Mouse (Mus musculus) heart, postnatal 0 days (tissue): ENCODE data around the gene Lypd3. TPM values are rescaled to one million over a fixed set of nuclear protein-coding genes. Genes with fewer than 3 reads are reported as not detected.
"Not testable (repeated sequence)": the region's sequence is repeated elsewhere in the genome, so short reads cannot be mapped to it uniquely, and the experiment has no call there.

Experiments used
- ATAC-seq: fragments of 200-750 bp; cut with Nextera tagmentation; 2 replicates; pipeline ENCODE4 v1.8.0; 2017; ENCODE audit warnings: low read depth, moderate number of reproducible peaks, moderate library complexity; ENCODE audit not compliant: insufficient read depth
- DNase-seq: peaks from one replicate; pipeline ENCODE4 v3.0.0-alpha.2; 2016; ENCODE audit warnings: low spot score
- H3K27ac ChIP-seq: fragments of 300-500 bp; sonication (generic); 2 replicates; pipeline ENCODE4 v1.5.1; 2014; ENCODE audit warnings: low read depth, mild to moderate bottlenecking
- H3K27me3 ChIP-seq: fragments of 300-500 bp; sonication (generic); 2 replicates; pipeline ENCODE4 v1.6.1; 2014; ENCODE audit warnings: low read length, mixed read lengths; ENCODE audit not compliant: control insufficient read depth, insufficient read depth
- H3K36me3 ChIP-seq: fragments of 300-500 bp; sonication (generic); replicated peaks from 2 replicates; pipeline ENCODE4 v1.6.1; 2014; ENCODE audit warnings: low read length, mixed read lengths; ENCODE audit not compliant: control insufficient read depth, insufficient read depth
- H3K4me1 ChIP-seq: fragments of 300-500 bp; sonication (generic); 2 replicates; pipeline ENCODE4 v1.6.1; 2014; ENCODE audit warnings: antibody characterized with exemption; ENCODE audit not compliant: control insufficient read depth, insufficient read depth
- H3K4me2 ChIP-seq: fragments of 300-500 bp; sonication (generic); 2 replicates; pipeline ENCODE4 v1.6.1; 2014; ENCODE audit warnings: low read depth, mild to moderate bottlenecking, low read length, moderate library complexity
- H3K4me3 ChIP-seq: fragments of 300-500 bp; sonication (generic); 2 replicates; pipeline ENCODE4 v1.5.1; 2014; ENCODE audit warnings: low read depth, low read length
- H3K9ac ChIP-seq: fragments of 300-500 bp; sonication (generic); replicated peaks from 2 replicates; pipeline ENCODE4 v1.6.1; 2014; ENCODE audit warnings: low read depth, low read length, mixed read lengths
- H3K9me3 ChIP-seq: fragments of 300-500 bp; sonication (generic); replicated peaks from 2 replicates; pipeline ENCODE4 v1.6.1; 2016; ENCODE audit warnings: low read length; ENCODE audit not compliant: control insufficient read depth
- CTCF ChIP-seq: IDR thresholded peaks from 2 replicates; pipeline ENCODE4 v1.5.1; 2016; ENCODE audit warnings: antibody characterized with exemption, control low read depth, low read depth
- EP300 ChIP-seq: IDR thresholded peaks from 2 replicates; pipeline ENCODE4 v1.6.1; 2016; ENCODE audit warnings: antibody characterized with exemption, low read depth
- WGBS: fragments of 180-500 bp; shearing (Covaris S2); extraction: QIAGEN DNeasy Blood & Tissue Kit; methylation state at CpG from one replicate; pipeline ENCODE4 v1.1.7; 2014; 5-methylcytosine and 5-hydroxymethylcytosine counted together
- polyA plus RNA-seq: library from polyadenylated mRNA; unstranded; fragments of >200 nt; fragmentation: Nextera tagmentation; extraction: Ambion mirVana; gene quantifications from 2 replicates; pipeline ENCODE4 v1.2.1, GENCODE M21; 2015
- total RNA-seq: library from RNA; depleted of rRNA; stranded (reverse); fragments of >200 nt; gene quantifications from 2 replicates; pipeline ENCODE4 v1.2.3, GENCODE M21; 2014; ENCODE audit warnings: low replicate concordance; rRNA removed

The Lypd3 gene
- total and polyA plus RNA-seq, 2 experiments from 2014 or later: not detected

DNA sequence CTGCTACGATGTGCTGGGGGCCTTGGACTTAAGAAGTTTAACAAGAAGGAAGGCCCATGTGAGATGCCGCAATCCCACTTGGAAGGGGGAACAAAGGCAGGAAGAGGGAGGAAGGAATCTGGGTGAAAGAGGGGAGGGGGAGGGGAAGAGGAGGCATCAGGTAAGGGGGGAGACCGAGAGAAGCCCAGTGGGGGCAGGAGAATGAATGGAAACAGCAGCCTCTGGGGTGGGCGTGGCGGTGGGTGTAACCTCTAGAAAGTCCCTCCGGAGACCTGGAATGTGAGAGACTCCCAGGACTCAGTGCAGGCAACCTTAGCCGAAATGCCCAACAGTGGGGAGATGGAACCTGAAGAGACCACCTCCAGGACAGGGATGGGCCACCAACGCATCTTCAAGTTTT is 28.0 kb downstream of the Lypd3 start:
- WGBS: 35% methylated on average over 8 of the region's 8 CpGs
- no peaks in the 10 kb centered on the region for H3K4me1 ChIP-seq
- no peaks in the 10 kb centered on the region for H3K27me3 ChIP-seq
- no peak overlapping the region for H3K27ac ChIP-seq
- ATAC-seq: no peak
- H3K4me2 ChIP-seq: no peak overlapping the region
- no peak overlapping the region for H3K4me3 ChIP-seq
- no peak for DNase-seq
- TF ChIP-seq CTCF (no peak), EP300 (no peak)
- no peaks in the 10 kb centered on the region for H3K36me3 ChIP-seq
- no peaks in the 10 kb centered on the region for H3K9me3 ChIP-seq
- no peak overlapping the region for H3K9ac ChIP-seq

DNA sequence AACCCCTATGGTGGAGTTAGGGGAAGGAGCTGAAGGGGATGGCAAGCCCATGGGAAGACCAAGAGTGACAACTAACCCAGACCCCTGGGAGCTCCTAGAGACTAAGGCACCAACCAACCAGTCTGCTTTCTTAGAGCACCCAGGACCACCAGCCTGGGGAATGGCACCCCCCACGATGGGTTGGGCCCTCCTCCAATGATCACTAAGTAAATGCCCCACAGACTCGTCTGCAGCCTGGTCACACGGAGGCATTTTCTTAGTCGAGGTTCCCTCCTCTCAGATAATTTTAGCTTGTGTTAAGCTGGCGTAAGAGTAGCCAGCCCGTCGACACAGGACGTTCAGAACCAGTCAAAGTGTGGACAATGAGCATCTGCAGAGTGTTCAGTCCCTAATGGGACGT is 28.6 kb downstream of the Lypd3 start:
- Histone ChIP-seq H3K36me3 (no peaks in the 10 kb centered on the region), H3K27ac (no peak overlapping the region), H3K4me2 (no peak overlapping the region), H3K27me3 (no peaks in the 10 kb centered on the region), H3K4me3 (no peak overlapping the region), H3K9me3 (no peaks in the 10 kb centered on the region), H3K9ac (no peak overlapping the region), H3K4me1 (no peaks in the 10 kb centered on the region)
- WGBS: 50% methylated on average over 9 of the region's 9 CpGs
- no peak for ATAC-seq
- no peak for DNase-seq
- TF ChIP-seq CTCF (no peak), EP300 (no peak)

DNA sequence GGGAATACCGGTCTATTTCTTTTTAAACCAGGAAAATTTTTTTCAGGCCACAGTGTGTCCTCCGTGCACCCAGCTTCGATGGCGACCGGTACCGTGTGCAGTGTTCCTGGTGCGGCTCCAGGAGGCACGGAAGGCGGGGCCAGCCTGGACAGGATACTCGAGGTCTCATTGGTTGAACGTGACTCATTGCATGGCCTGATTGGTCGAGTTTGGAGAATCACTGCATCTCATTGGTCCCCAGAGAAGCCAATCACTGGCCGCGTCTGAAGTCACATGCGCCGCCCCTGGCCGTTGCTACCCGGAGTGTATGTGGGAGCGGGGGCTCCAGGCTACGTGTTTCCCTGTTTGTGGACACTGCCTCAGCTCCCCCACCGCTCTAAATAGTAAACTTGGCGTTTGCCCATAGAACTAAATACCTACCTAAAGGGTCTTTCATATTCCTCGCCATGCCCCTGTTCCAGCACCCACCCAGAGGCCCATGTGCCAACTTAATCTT is 35.6 kb downstream of the Lypd3 start:
- no peaks in the 10 kb centered on the region for H3K27me3 ChIP-seq
- ATAC-seq (no peak), DNase-seq (no peak)
- TF ChIP-seq CTCF: no peak
- no peak for TF ChIP-seq EP300
- H3K4me2 ChIP-seq: no peak overlapping the region
- H3K9ac ChIP-seq: no peak overlapping the region
- H3K9me3 ChIP-seq: no peaks in the 10 kb centered on the region
- H3K27ac ChIP-seq: no peak overlapping the region
- 85% methylated on average over 23 of the region's 23 CpGs for WGBS
- H3K36me3 ChIP-seq: no peaks in the 10 kb centered on the region
- H3K4me3 ChIP-seq: no peak overlapping the region
- H3K4me1 ChIP-seq: no peaks in the 10 kb centered on the region

DNA sequence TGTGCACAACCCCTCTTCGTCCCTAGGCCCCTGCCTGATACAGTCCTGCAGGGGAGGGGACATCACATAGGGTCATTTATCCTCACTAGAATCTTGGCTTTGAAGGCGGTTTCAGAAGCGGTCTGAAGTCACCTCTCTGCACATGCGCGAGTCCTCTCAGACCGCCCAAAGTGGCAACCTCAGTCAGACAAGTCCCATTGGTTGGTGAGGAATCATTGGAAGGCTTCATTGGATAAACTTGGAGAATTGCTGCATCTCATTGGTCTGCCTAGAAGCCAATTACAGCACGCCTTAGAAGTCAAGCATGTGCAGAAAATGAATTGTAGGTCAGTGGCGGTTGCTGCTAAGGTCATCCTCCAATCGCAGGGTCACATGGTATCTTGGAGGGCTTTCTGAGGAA is 40.2 kb downstream of the Lypd3 start, which contains the start of gene Tex101:
Gene Tex101, minus strand, starts transcription at position 101 of the 400 bp plus-strand sequence.
- no peaks in the 10 kb centered on the region for H3K27me3 ChIP-seq
- H3K36me3 ChIP-seq: no peaks in the 10 kb centered on the region
- WGBS: 75% methylated on average over 9 of the region's 9 CpGs
- H3K27ac ChIP-seq: no peak within 1 kb of the TSS
- H3K4me3 ChIP-seq: no peak within 1 kb of the TSS
- ATAC-seq: no peak
- H3K4me1 ChIP-seq: no peaks in the 10 kb centered on the region
- DNase-seq: no peak
- no peaks in the 10 kb centered on the region for H3K9me3 ChIP-seq
- H3K9ac ChIP-seq: no peak within 1 kb of the TSS
- TF ChIP-seq CTCF (no peak), EP300 (no peak)
- no peak within 1 kb of the TSS for H3K4me2 ChIP-seq

DNA sequence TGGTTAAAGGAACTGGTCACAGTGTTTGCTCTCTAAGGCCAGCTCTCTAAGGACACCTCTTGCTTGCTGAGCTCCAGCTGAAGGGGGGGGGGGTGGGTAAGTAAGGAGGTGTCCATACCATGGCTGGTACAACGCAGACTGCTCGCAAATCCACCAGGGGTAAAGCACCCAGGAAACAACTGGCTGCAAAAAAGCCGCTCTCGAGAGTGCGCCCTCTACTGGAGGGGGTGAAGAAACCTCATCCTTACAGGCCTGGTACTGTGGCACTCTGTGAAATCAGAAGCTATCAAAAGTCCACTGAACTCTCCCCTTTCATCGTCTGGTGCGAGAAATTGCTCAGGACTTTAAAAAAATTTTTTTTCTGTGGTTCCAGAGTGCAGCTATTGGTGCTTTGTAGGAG is 47.8 kb downstream of the Lypd3 start:
- not testable (repeated sequence) for DNase-seq, H3K36me3 ChIP-seq, H3K9me3 ChIP-seq, ATAC-seq, H3K4me1 ChIP-seq, H3K27ac ChIP-seq, H3K4me2 ChIP-seq, H3K4me3 ChIP-seq, H3K27me3 ChIP-seq, H3K9ac ChIP-seq
- whole genome bisulfite sequencing: 66% methylated on average over 7 of the region's 7 CpGs

DNA sequence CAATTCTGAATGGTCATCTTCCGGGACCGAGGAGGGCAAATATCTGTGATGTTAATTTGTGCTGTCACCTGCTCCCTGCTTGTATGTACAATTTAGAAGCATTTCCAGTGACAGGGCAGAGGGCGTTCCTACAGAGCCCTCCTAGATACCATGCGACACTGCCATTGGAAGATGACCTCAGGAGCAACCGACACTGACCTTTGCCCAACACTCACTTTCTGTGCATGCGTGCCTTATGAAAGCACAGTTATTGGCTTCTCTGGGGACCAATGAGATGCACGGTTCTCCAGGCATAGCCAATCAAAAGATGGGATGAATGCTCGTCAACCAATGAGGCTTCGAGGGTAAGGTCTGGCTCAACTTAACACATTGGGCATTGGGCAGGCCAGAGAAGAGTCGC is 51.2 kb downstream of the Lypd3 start:
- H3K9me3 ChIP-seq, H3K4me3 ChIP-seq, H3K4me1 ChIP-seq, H3K4me2 ChIP-seq, H3K27ac ChIP-seq, H3K27me3 ChIP-seq, ATAC-seq, H3K9ac ChIP-seq, H3K36me3 ChIP-seq, DNase-seq: not testable (repeated sequence)
- WGBS: 85% methylated on average over 10 of the region's 10 CpGs

Other genes with a start within 250 kb of the Lypd3 start
- gene Smg9, start 236.9 kb upstream of the Lypd3 start, total RNA-seq: 15.5 and 30.2 TPM in 2 replicates
- gene Smg9, start 236.9 kb upstream of the Lypd3 start, polyA plus RNA-seq: 13.1 and 13.5 TPM in 2 replicates
- gene Irgc1, start 184.3 kb upstream of the Lypd3 start, total RNA-seq: not detected in 2 replicates
- gene Irgc1, start 184.3 kb upstream of the Lypd3 start, polyA plus RNA-seq: not detected in 2 replicates
- 13.1 and 16.0 TPM in 2 replicates for gene Plaur, start 174.1 kb upstream of the Lypd3 start, total RNA-seq
- 6.1 and 6.5 TPM in 2 replicates for gene Plaur, start 174.1 kb upstream of the Lypd3 start, polyA plus RNA-seq
- 14.3 and 30.5 TPM in 2 replicates for gene Cadm4, start 154.5 kb upstream of the Lypd3 start, total RNA-seq
- gene Cadm4, start 154.5 kb upstream of the Lypd3 start, polyA plus RNA-seq: 4.1 and 4.2 TPM in 2 replicates
- 24.8 and 36.3 TPM in 2 replicates for gene Zfp428, start 129.5 kb upstream of the Lypd3 start, total RNA-seq
- 39.1 and 39.3 TPM in 2 replicates for gene Zfp428, start 129.5 kb upstream of the Lypd3 start, polyA plus RNA-seq
- gene AC161166.1, start 124.1 kb upstream of the Lypd3 start, total RNA-seq: not detected in 2 replicates
- gene AC161166.1, start 124.1 kb upstream of the Lypd3 start, polyA plus RNA-seq: 0.10 and 0.19 TPM in 2 replicates
- 22.1 and 24.5 TPM in 2 replicates for gene Irgq, start 105.9 kb upstream of the Lypd3 start, total RNA-seq
- gene Irgq, start 105.9 kb upstream of the Lypd3 start, polyA plus RNA-seq: 4.5 and 4.8 TPM in 2 replicates
- not detected in 2 replicates for gene Pinlyp, start 90.4 kb upstream of the Lypd3 start, total RNA-seq
- gene Pinlyp, start 90.4 kb upstream of the Lypd3 start, polyA plus RNA-seq: not detected in 2 replicates
- gene Xrcc1, start 90.3 kb upstream of the Lypd3 start, total RNA-seq: 30.3 and 46.1 TPM in 2 replicates
- 30.7 and 31.1 TPM in 2 replicates for gene Xrcc1, start 90.3 kb upstream of the Lypd3 start, polyA plus RNA-seq
- gene Ethe1, start 49.0 kb upstream of the Lypd3 start, total RNA-seq: 21.2 and 42.2 TPM in 2 replicates
- 21.5 and 23.1 TPM in 2 replicates for gene Ethe1, start 49.0 kb upstream of the Lypd3 start, polyA plus RNA-seq
- gene Zfp575, start 48.9 kb upstream of the Lypd3 start, total RNA-seq: 0.04 TPM in 1 of 2 replicates, not detected in the other
- gene Zfp575, start 48.9 kb upstream of the Lypd3 start, polyA plus RNA-seq: 0.58 and 0.67 TPM in 2 replicates
- gene Phldb3, start 25.8 kb upstream of the Lypd3 start, total RNA-seq: not detected in 2 replicates
- gene Phldb3, start 25.8 kb upstream of the Lypd3 start, polyA plus RNA-seq: not detected in 2 replicates
- not detected in 2 replicates for gene Tex101, start 40.1 kb downstream of the Lypd3 start, total RNA-seq
- not detected in 2 replicates for gene Tex101, start 40.1 kb downstream of the Lypd3 start, polyA plus RNA-seq
- gene BC049730, start 72.7 kb downstream of the Lypd3 start, total RNA-seq: not detected in 2 replicates
- not detected in 2 replicates for gene BC049730, start 72.7 kb downstream of the Lypd3 start, polyA plus RNA-seq
- gene Gm4763, start 90.4 kb downstream of the Lypd3 start, total RNA-seq: not detected in 2 replicates
- gene Gm4763, start 90.4 kb downstream of the Lypd3 start, polyA plus RNA-seq: not detected in 2 replicates
- gene Cd177, start 123.8 kb downstream of the Lypd3 start, total RNA-seq: 0.12 TPM in 1 of 2 replicates, not detected in the other
- 0.18 and 0.23 TPM in 2 replicates for gene Cd177, start 123.8 kb downstream of the Lypd3 start, polyA plus RNA-seq
- not detected in 2 replicates for gene Ceacam10, start 140.7 kb downstream of the Lypd3 start, total RNA-seq
- not detected in 2 replicates for gene Ceacam10, start 140.7 kb downstream of the Lypd3 start, polyA plus RNA-seq
- gene Gm9844, start 225.7 kb downstream of the Lypd3 start, total RNA-seq: 0.65 TPM in 1 of 2 replicates, not detected in the other
- gene Gm9844, start 225.7 kb downstream of the Lypd3 start, polyA plus RNA-seq: 6.7 and 9.5 TPM in 2 replicates
- not detected in 2 replicates for gene Lypd4, start 233.4 kb downstream of the Lypd3 start, total RNA-seq
- not detected in 2 replicates for gene Lypd4, start 233.4 kb downstream of the Lypd3 start, polyA plus RNA-seq
- not detected in 2 replicates for gene Dmrtc2, start 233.5 kb downstream of the Lypd3 start, total RNA-seq
- not detected in 2 replicates for gene Dmrtc2, start 233.5 kb downstream of the Lypd3 start, polyA plus RNA-seq
- gene Rps19, start 247.8 kb downstream of the Lypd3 start, total RNA-seq: 530 and 642 TPM in 2 replicates
- 980 and 1,040 TPM in 2 replicates for gene Rps19, start 247.8 kb downstream of the Lypd3 start, polyA plus RNA-seq